Mouse (Mus musculus) frontal cortex, postnatal 14 days (tissue): ENCODE results near the gene Erlec1.

Experiments used
- DNase-seq, 2 experiments: peaks; one replicate each; pipeline ENCODE4 v3.0.0; 2022; ENCODE audit warnings: low spot score in 2 of 2

Gene Erlec1

GRCm38 (mm10) chr11:30954279-30954725 is at the start of gene Erlec1:
Gene Erlec1, minus strand, starts transcription at chr11:30954335.
- DNase-seq, result peak; percentile 85 to 86

- no peak for DNase-seq
Measured at GRCm38 (mm10) chr11:31001169-31001908, 47.2 kb upstream of the Erlec1 start.

- DNase-seq, result no peak
Measured at GRCm38 (mm10) chr11:31000028-31000427, 45.9 kb upstream of the Erlec1 start.

GRCm38 (mm10) chr11:30998704-30999103 is 44.6 kb upstream of the Erlec1 start:
- no peak for DNase-seq

- DNase-seq, result no peak
Measured at GRCm38 (mm10) chr11:30998199-30998598, 44.1 kb upstream of the Erlec1 start.

- DNase-seq, result no peak
Measured at GRCm38 (mm10) chr11:30996670-30997069, 42.5 kb upstream of the Erlec1 start.

GRCm38 (mm10) chr11:30986625-30987017 is 32.5 kb upstream of the Erlec1 start:
- no peak for DNase-seq

GRCm38 (mm10) chr11:30985877-30986624 is 31.9 kb upstream of the Erlec1 start, which contains the start of gene Chac2:
Gene Chac2, minus strand, starts transcription at chr11:30986350.
- peak; percentile 75 to 77 for DNase-seq

- no peak for DNase-seq
Measured at GRCm38 (mm10) chr11:30985237-30985636, 31.1 kb upstream of the Erlec1 start.

- peak; percentile 26 to 31 for DNase-seq
Measured at GRCm38 (mm10) chr11:30953469-30954154, 523 bp downstream of the Erlec1 start.

GRCm38 (mm10) chr11:30952829-30953228 is 1.3 kb downstream of the Erlec1 start:
- no peak for DNase-seq

- DNase-seq, result no peak
Measured at GRCm38 (mm10) chr11:30943522-30943921, 10.6 kb downstream of the Erlec1 start.

- no peak for DNase-seq
Measured at GRCm38 (mm10) chr11:30928498-30928897, 25.6 kb downstream of the Erlec1 start.

GRCm38 (mm10) chr11:30928079-30928478 is 26.1 kb downstream of the Erlec1 start:
- DNase-seq, result no peak

- no peak for DNase-seq
Measured at GRCm38 (mm10) chr11:30923283-30923682, 30.9 kb downstream of the Erlec1 start.

GRCm38 (mm10) chr11:30920641-30921040 is 33.5 kb downstream of the Erlec1 start:
- DNase-seq, result no peak

- no peak for DNase-seq
Measured at GRCm38 (mm10) chr11:30912311-30912710, 41.8 kb downstream of the Erlec1 start.

GRCm38 (mm10) chr11:30899312-30899711 is 54.8 kb downstream of the Erlec1 start:
- no peak for DNase-seq

- DNase-seq, result no peak
Measured at GRCm38 (mm10) chr11:30896201-30896600, 57.9 kb downstream of the Erlec1 start.

GRCm38 (mm10) chr11:30888153-30888552 is 66.0 kb downstream of the Erlec1 start:
- DNase-seq, result no peak

- peak; percentile 37 to 56 for DNase-seq
Measured at GRCm38 (mm10) chr11:30885171-30885871, 68.8 kb downstream of the Erlec1 start, which contains the start of the genes Gpr75 and Asb3. Gene Gpr75, plus strand, starts transcription at chr11:30885358. Gene Asb3, plus strand, starts transcription at chr11:30885416.
